ENCODE assay signal across 17 mouse cellular contexts in the genomic region with DNA sequence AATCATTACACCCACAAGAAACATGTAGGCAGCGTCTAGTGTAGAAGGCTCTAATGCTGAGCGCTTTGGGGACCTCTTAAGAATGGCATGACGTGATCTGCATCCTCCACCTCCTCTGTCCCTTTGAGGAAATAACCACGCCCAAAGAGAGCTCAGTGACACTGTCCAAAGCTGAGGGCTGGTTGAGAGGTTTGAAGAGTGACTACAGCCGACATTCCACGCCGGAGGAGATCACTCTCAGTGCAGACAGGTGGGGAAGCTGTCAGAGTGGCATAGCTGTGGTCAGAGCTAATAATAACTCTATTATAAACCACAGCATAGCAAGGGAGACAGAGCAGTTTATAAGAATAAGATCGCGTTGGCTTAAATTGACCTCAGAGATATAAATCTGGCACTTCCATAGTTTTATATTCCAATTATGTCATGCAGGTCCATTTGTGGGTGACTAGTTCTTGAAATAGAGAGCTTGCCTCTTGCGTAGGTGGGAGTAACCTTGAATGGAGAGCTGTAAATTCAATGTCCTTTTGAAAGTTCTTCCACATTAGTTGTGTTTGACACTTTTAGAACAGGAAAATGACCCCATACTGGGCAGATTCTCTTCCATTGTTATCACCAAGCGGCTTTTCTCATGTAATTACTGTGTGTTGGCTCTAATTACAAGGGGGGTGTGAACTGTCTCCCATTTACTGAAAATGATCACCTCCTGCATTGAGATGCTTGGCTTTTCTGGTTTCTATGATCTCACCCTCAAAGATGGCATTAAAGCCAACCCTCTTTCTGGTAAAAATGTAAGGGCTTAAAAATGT.
DNase-seq lines count a peak whose midpoint lies in the region; ATAC-seq and TF ChIP-seq lines count a peak whose summit lies in the region.
"Had no signal": no experiment of that assay in that cellular context is flagged by ENCODE, and none has a peak within 500 bp of the region (broad histone marks: within the 10 kb centered on the region; RNA-seq: fewer than 3 reads in every experiment).

No protein-coding gene starts in this region.

- WGBS in kidney, embryonic 15.5 days = 28% methylated on average over 11 of the region's 11 CpGs
- 26% methylated on average over 11 of the region's 11 CpGs for WGBS in kidney, adult 2 months
- WGBS in hindbrain, embryonic 11.5 days = 76% methylated on average over 11 of the region's 11 CpGs

- DNase-seq in kidney, adult 2 months = no peak
- DNase-seq in Muller cell, postnatal 12 days (ENCODE audit: inconsistent ontology term) = peak; percentile 87
- peak; percentile 27 to 43 for DNase-seq in heart, postnatal 10 days
- no peak for DNase-seq in left cerebral cortex, adult 11 months (ENCODE audit: low spot score)
- DNase-seq in left cerebral cortex, adult 8-10 months (ENCODE audit: low spot score in 2 of 2) = no peak
- no peak for DNase-seq in hindbrain, embryonic 11.5 days (ENCODE audit: low spot score)
- DNase-seq: cerebellum, adult 18-20 months; kidney, adult 18-20 months; right cerebral cortex, postnatal 14 days; thymus, adult 18-20 months had no signal

- no peak overlapping the region for H3K4me2 ChIP-seq in kidney, embryonic 15.5 days
- no peak overlapping the region for H3K4me2 ChIP-seq in hindbrain, embryonic 11.5 days (replicated peaks; ENCODE audit: low read depth, low read length)
- H3K4me2 ChIP-seq: forebrain, embryonic 13.5 days; hindbrain, embryonic 12.5 days; limb, embryonic 12.5 days; lung, embryonic 15.5 days; neural tube, embryonic 15.5 days had no signal

- H3K4me3 ChIP-seq in kidney, embryonic 15.5 days (replicated peaks) = no peak overlapping the region
- no peak overlapping the region for H3K4me3 ChIP-seq in kidney, adult 2 months (ENCODE audit: insufficient read depth, low read depth, low read length)
- no peak overlapping the region for H3K4me3 ChIP-seq in hindbrain, embryonic 11.5 days (ENCODE audit: low read depth, low read length)
- H3K4me3 ChIP-seq: forebrain, embryonic 13.5 days; hindbrain, embryonic 12.5 days; limb, embryonic 12.5 days; lung, embryonic 15.5 days; neural tube, embryonic 15.5 days had no signal

- H3K9me3 ChIP-seq in kidney, embryonic 15.5 days (replicated peaks) = no peaks in the 10 kb centered on the region
- no peaks in the 10 kb centered on the region for H3K9me3 ChIP-seq in hindbrain, embryonic 11.5 days (ENCODE audit: control insufficient read depth, low read length)
- H3K9me3 ChIP-seq: forebrain, embryonic 13.5 days; hindbrain, embryonic 12.5 days; limb, embryonic 12.5 days; lung, embryonic 15.5 days; neural tube, embryonic 15.5 days had no signal

- no peaks in the 10 kb centered on the region for H3K36me3 ChIP-seq in kidney, embryonic 15.5 days
- H3K36me3 ChIP-seq in kidney, adult 2 months (ENCODE audit: control insufficient read depth, insufficient read depth, low read length) = no peaks in the 10 kb centered on the region
- H3K36me3 ChIP-seq in hindbrain, embryonic 11.5 days (ENCODE audit: control insufficient read depth, insufficient read depth, low read length) = no peaks in the 10 kb centered on the region
- H3K36me3 ChIP-seq: hindbrain, embryonic 12.5 days; limb, embryonic 12.5 days; lung, embryonic 15.5 days; neural tube, embryonic 15.5 days had no signal

- intact Hi-C loops in heart, postnatal 10 days (cut with DNase I) = no loop called here

- peak; percentile 29; the same call in 1 of the 2 replicates for ATAC-seq in kidney, embryonic 15.5 days (replicated peaks; ENCODE audit: low FRiP score)
- ATAC-seq in megakaryocyte progenitor cell, adult 5-6 weeks (replicated peaks; ENCODE audit: poor library complexity) = peak; percentile 66
- ATAC-seq in hindbrain, embryonic 11.5 days (ENCODE audit: low FRiP score) = no peak
- ATAC-seq: forebrain, embryonic 13.5 days had no signal

- no peak overlapping the region for H3K27ac ChIP-seq in kidney, embryonic 15.5 days
- H3K27ac ChIP-seq in kidney, adult 2 months (ENCODE audit: insufficient read depth, low read depth, low read length) = no peak overlapping the region
- no peak overlapping the region for H3K27ac ChIP-seq in hindbrain, embryonic 11.5 days (ENCODE audit: low read depth, low read length)
- H3K27ac ChIP-seq: forebrain, embryonic 13.5 days; hindbrain, embryonic 12.5 days; limb, embryonic 12.5 days; lung, embryonic 15.5 days; neural tube, embryonic 15.5 days had no signal

- no peak for TF ChIP-seq POLR2A in kidney, adult 2 months (IDR thresholded peaks at IDR 0.05; ENCODE audit: low read depth, low read length)

- no peak overlapping the region for H3K9ac ChIP-seq in kidney, embryonic 15.5 days
- no peak overlapping the region for H3K9ac ChIP-seq in hindbrain, embryonic 11.5 days (ENCODE audit: low read depth, low read length)
- H3K9ac ChIP-seq: forebrain, embryonic 13.5 days; hindbrain, embryonic 12.5 days; limb, embryonic 12.5 days; lung, embryonic 15.5 days; neural tube, embryonic 15.5 days had no signal

- 0 out of 2 replicates have a peak, but pooled peaks cover 6% of the 10 kb centered on the region for H3K4me1 ChIP-seq in kidney, embryonic 15.5 days
- H3K4me1 ChIP-seq in kidney, adult 2 months (ENCODE audit: control insufficient read depth, insufficient read depth, low read length) = no peaks in the 10 kb centered on the region
- no peaks in the 10 kb centered on the region for H3K4me1 ChIP-seq in hindbrain, embryonic 11.5 days (replicated peaks; ENCODE audit: control insufficient read depth, insufficient read depth, low read length)
- H3K4me1 ChIP-seq: forebrain, embryonic 13.5 days; hindbrain, embryonic 12.5 days; limb, embryonic 12.5 days; neural tube, embryonic 15.5 days had no signal

- no peak for TF ChIP-seq CTCF in kidney, adult 2 months (conservative IDR thresholded peaks at IDR 0.05; ENCODE audit: insufficient read depth, insufficient read length, low read depth, low read length)

- H3K27me3 ChIP-seq in kidney, embryonic 15.5 days = no peaks in the 10 kb centered on the region
- H3K27me3 ChIP-seq in kidney, adult 2 months (replicated peaks; ENCODE audit: control insufficient read depth, insufficient read depth, low read length) = no peaks in the 10 kb centered on the region
- H3K27me3 ChIP-seq in hindbrain, embryonic 11.5 days (ENCODE audit: control insufficient read depth, insufficient read depth, low read length) = no peaks in the 10 kb centered on the region
- H3K27me3 ChIP-seq: forebrain, embryonic 13.5 days; hindbrain, embryonic 12.5 days; lung, embryonic 15.5 days; neural tube, embryonic 15.5 days had no signal

Comparison
In these comparisons a context has a peak if more than half of its experiments do, and no peak if none do; other contexts are left out.
1. DNase-seq: peak in Muller cell, postnatal 12 days (single experiment) and heart, postnatal 10 days (2 of 2); none in kidney, adult 2 months (single experiment), left cerebral cortex, adult 11 months (single experiment), left cerebral cortex, adult 8-10 months (0 of 2) and hindbrain, embryonic 11.5 days (single experiment).